Mouse (Mus musculus) erythroblast, embryonic 14.5 days (primary cell): ENCODE results near the gene Kynu.

Source experiments
- GATA1 ChIP-seq: IDR thresholded peaks from 2 replicates; pipeline ENCODE4 v1.6.1; 2012; ENCODE audit warnings: low read length, inconsistent platforms, mixed read lengths
- TAL1 ChIP-seq: IDR thresholded peaks from 3 replicates; pipeline ENCODE4 v1.6.1; 2012; ENCODE audit warnings: low read length, inconsistent platforms, mixed read lengths

DNA sequence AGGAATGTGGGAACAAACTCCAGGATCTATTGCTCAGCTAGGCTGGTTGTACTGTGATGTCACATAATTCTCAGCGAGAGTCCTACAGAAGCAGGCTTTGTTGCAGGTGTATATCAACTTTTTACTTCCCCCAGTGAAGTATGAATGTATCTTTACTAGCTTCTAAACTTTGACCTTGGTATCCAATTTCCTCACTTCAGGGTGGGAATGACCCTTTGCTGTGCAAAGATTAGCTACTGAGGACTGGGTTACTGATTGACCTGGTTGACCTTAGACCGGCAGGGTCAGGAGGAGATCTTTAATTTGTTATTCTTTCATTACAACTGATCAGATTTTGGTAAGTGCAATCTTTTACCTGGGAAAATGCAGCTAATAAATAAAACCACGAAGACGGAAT lies 758 bp downstream of the Kynu start:
- TF ChIP-seq GATA1: no peak
- no peak for TF ChIP-seq TAL1
